Mouse (Mus musculus): ENCODE results near the gene Atf2. TPM values are rescaled to one million over a fixed set of nuclear protein-coding genes. Genes with fewer than 3 reads are reported as not detected.

Atf2 gene
- total RNA-seq, 2 experiments from 2014 or later, result 74.7 to 90.5 TPM

GRCm38 (mm10) chr2:73779796-73780195, 112.6 kb downstream of the Atf2 start:
- no peak for ATAC-seq (replicated peaks; ENCODE audit: low FRiP score, poor library complexity, severe bottlenecking)

- ATAC-seq (replicated peaks; ENCODE audit: low FRiP score, poor library complexity, severe bottlenecking), result no peak
Observed at GRCm38 (mm10) chr2:73779016-73779595, 113.3 kb downstream of the Atf2 start.

GRCm38 (mm10) chr2:73776936-73777335, 115.5 kb downstream of the Atf2 start:
- ATAC-seq (replicated peaks; ENCODE audit: low FRiP score, poor library complexity, severe bottlenecking), result no peak

GRCm38 (mm10) chr2:73775683-73776310, 116.6 kb downstream of the Atf2 start:
- no peak for ATAC-seq (replicated peaks; ENCODE audit: low FRiP score, poor library complexity, severe bottlenecking)

- ATAC-seq (replicated peaks; ENCODE audit: low FRiP score, poor library complexity, severe bottlenecking), result no peak
Observed at GRCm38 (mm10) chr2:73774786-73775682, 117.4 kb downstream of the Atf2 start, which contains the start of gene Chn1. Gene Chn1, minus strand, starts transcription at chr2:73775346.

GRCm38 (mm10) chr2:73772945-73773344, 119.5 kb downstream of the Atf2 start:
- ATAC-seq (replicated peaks; ENCODE audit: low FRiP score, poor library complexity, severe bottlenecking), result no peak

- no peak for ATAC-seq (replicated peaks; ENCODE audit: low FRiP score, poor library complexity, severe bottlenecking)
Observed at GRCm38 (mm10) chr2:73768669-73769068, 123.8 kb downstream of the Atf2 start.

Other genes starting within 250 kb of the Atf2 start
- not detected in 2 replicates for gene Chn1, start 117.3 kb downstream of the Atf2 start, total RNA-seq (2015; ENCODE audit: low replicate concordance)
- not detected in 2 replicates for gene Chn1, start 117.3 kb downstream of the Atf2 start, total RNA-seq (2017; ENCODE audit: low replicate concordance)
- 202 and 209 TPM in 2 replicates for gene Atp5g3, start 18.7 kb upstream of the Atf2 start, total RNA-seq (2015; ENCODE audit: low replicate concordance)
- gene Atp5g3, start 18.7 kb upstream of the Atf2 start, total RNA-seq (2017; ENCODE audit: low replicate concordance), result 33.8 and 49.8 TPM in 2 replicates

Measured in erythroblast, adult 5-6 weeks (primary cell).